Mouse (Mus musculus) neural tube, embryonic 12.5 days (tissue): ENCODE data around the gene Srbd1. TPM values are rescaled to one million over a fixed set of nuclear protein-coding genes. Genes with fewer than 3 reads are reported as not detected.

Experiments
- ATAC-seq: fragments of 200-750 bp; cut with Nextera tagmentation; 2 replicates; pipeline ENCODE4 v1.8.0; 2017; ENCODE audit warnings: low read depth, mild to moderate bottlenecking, moderate TSS enrichment, moderate library complexity; ENCODE audit not compliant: low FRiP score
- H3K27ac ChIP-seq: fragments of 300-500 bp; sonication (generic); 2 replicates; pipeline ENCODE4 v1.5.1; 2016
- H3K27me3 ChIP-seq: fragments of 300-500 bp; sonication (generic); replicated peaks from 2 replicates; pipeline ENCODE4 v1.6.1; 2016; ENCODE audit warnings: mild to moderate bottlenecking
- H3K36me3 ChIP-seq: fragments of 300-500 bp; sonication (generic); 2 replicates; pipeline ENCODE4 v1.6.1; 2016; ENCODE audit warnings: mild to moderate bottlenecking
- H3K4me1 ChIP-seq: fragments of 300-500 bp; sonication (generic); 2 replicates; pipeline ENCODE4 v1.6.1; 2016
- H3K4me2 ChIP-seq: fragments of 300-500 bp; sonication (generic); replicated peaks from 2 replicates; pipeline ENCODE4 v1.6.1; 2016; ENCODE audit warnings: mild to moderate bottlenecking
- H3K4me3 ChIP-seq: fragments of 300-500 bp; sonication (generic); 2 replicates; pipeline ENCODE4 v1.5.1; 2016
- H3K9ac ChIP-seq: fragments of 300-500 bp; sonication (generic); 2 replicates; pipeline ENCODE4 v1.6.1; 2016; ENCODE audit warnings: mild to moderate bottlenecking
- H3K9me3 ChIP-seq: fragments of 300-500 bp; sonication (generic); 2 replicates; pipeline ENCODE4 v1.6.1; 2016; ENCODE audit warnings: mild to moderate bottlenecking
- WGBS: fragments of 180-500 bp; shearing (Covaris S2); methylation state at CpG from one replicate; pipeline ENCODE4 v1.1.7; 2016; 5-methylcytosine and 5-hydroxymethylcytosine counted together
- polyA plus RNA-seq: library from polyadenylated mRNA; unstranded; fragments of >200 nt; fragmentation: Nextera tagmentation; extraction: Ambion mirVana; gene quantifications from 2 replicates; pipeline ENCODE4 v1.2.1, GENCODE M21; 2016

Gene Srbd1
- polyA plus RNA-seq, 1 experiment from 2014 or later: 18.3 TPM

DNA sequence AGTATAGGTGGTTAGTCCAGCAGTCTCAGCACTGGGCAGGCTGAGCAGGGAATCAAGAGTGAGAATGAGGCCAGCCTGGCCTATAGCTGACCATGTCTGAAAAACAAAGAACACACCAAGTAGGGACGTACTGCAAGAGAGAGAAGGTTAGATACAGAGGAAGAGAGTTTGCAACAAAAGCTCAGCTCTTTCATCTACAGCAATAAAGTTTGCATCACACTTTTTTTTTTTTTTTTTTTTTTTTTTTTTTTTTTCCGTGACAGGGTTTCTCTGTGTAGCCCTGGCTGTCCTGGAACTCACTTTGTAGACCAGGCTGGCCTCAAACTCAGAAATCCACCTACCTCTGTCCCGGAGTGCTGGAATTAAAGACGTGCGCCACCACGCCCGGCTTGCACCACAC, 79.1 kb downstream of the Srbd1 start:
- ATAC-seq: no peak
- Histone ChIP-seq H3K4me3 (no peak overlapping the region), H3K9ac (no peak overlapping the region), H3K9me3 (no peaks in the 10 kb centered on the region), H3K4me2 (no peak overlapping the region), H3K27ac (no peak overlapping the region), H3K27me3 (no peaks in the 10 kb centered on the region), H3K36me3 (no peaks in the 10 kb centered on the region), H3K4me1 (no peaks in the 10 kb centered on the region)
- 87% methylated on average over 7 of the region's 7 CpGs for whole genome bisulfite sequencing

DNA sequence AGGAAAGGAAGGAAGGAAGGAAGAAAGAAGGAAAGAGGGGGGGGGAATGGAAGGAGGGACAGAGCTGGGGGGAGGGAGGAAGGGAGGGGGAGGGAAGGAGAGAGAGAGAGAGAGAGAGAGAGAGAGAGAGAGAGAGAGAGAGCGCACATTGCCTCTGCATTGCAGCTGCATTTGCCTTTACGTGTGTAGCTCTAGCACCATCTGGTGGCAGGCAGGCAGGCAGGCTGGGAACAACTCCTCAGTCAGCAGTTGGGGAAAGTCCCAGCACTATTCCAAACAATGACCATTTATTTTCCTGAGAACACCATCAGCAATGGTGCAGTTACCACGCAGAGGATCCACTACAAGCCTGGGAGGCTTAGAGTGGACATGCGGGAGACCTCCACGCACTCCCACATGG, 81.5 kb downstream of the Srbd1 start:
- H3K9ac ChIP-seq: no peak overlapping the region
- H3K9me3 ChIP-seq: no peaks in the 10 kb centered on the region
- H3K36me3 ChIP-seq: no peaks in the 10 kb centered on the region
- no peak overlapping the region for H3K4me2 ChIP-seq
- H3K4me1 ChIP-seq: no peaks in the 10 kb centered on the region
- WGBS: 15% methylated on average over 5 of the region's 5 CpGs
- no peak overlapping the region for H3K4me3 ChIP-seq
- no peaks in the 10 kb centered on the region for H3K27me3 ChIP-seq
- H3K27ac ChIP-seq: no peak overlapping the region
- ATAC-seq: no peak

DNA sequence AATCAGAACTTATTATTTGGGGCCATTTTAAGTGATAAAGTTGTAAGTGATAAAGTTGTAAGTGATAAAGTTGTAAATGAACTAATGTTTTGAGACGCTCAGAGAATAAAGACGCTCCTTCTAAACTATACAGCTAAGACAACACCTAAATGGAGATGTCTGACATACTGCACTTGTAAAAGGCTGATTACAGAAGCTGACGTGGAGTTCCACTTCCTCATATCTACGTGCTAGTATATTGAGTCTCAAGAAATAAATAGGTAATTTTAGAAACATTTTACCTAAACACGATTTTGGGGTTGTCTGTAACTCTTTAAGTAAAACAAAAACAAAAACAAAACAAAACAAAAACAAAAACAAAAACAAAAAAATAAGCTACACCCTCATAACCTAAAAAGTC, 84.1 kb downstream of the Srbd1 start:
- H3K9me3 ChIP-seq: no peaks in the 10 kb centered on the region
- no peaks in the 10 kb centered on the region for H3K4me1 ChIP-seq
- ATAC-seq: no peak
- no peak overlapping the region for H3K4me2 ChIP-seq
- no peaks in the 10 kb centered on the region for H3K36me3 ChIP-seq
- WGBS: 89% methylated on average over 5 of the region's 5 CpGs
- H3K27ac ChIP-seq: no peak overlapping the region
- H3K27me3 ChIP-seq: no peaks in the 10 kb centered on the region
- no peak overlapping the region for H3K9ac ChIP-seq
- H3K4me3 ChIP-seq: no peak overlapping the region

DNA sequence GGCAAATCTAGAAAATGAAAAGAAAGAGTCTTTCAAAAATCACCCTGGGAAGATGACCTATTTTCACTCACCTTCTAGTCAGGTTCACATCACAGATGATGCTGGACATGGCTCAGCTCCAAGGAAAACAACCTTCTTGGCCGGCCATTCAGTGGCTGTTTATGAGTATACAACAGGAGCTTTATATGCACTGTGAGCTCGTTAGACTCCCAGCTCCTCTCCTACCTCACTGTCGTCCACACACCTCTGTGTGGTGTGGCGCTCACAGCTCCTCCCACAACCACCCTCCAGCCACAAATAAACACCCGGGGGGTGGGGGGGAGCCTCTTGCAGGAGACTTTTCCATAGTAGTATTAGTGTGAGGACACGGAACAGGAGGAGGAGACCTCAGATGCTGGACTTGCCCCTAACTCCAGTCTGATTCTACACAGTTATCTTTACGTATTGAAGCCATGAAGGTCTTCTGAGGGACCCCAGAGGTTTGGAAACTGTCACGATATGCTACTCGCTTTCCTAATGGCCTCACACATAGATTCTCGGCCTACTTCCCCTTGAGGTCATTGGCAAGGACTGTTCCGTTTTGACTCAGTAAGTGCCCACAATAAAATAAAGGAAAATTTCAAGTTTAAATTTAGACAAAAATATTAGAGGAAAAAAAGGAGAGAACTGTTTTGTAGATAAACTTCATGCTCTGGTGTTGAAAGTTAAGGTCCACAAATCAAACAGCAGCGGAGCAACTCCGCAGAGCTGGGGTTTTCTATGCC, 104.6 kb downstream of the Srbd1 start:
- Histone ChIP-seq H3K4me1 (no peaks in the 10 kb centered on the region), H3K4me2 (no peak overlapping the region), H3K27me3 (no peaks in the 10 kb centered on the region), H3K9me3 (no peaks in the 10 kb centered on the region), H3K36me3 (no peaks in the 10 kb centered on the region), H3K27ac (no peak overlapping the region), H3K4me3 (no peak overlapping the region), H3K9ac (no peak overlapping the region)
- WGBS: 60% methylated on average over 13 of the region's 13 CpGs
- no peak for ATAC-seq

DNA sequence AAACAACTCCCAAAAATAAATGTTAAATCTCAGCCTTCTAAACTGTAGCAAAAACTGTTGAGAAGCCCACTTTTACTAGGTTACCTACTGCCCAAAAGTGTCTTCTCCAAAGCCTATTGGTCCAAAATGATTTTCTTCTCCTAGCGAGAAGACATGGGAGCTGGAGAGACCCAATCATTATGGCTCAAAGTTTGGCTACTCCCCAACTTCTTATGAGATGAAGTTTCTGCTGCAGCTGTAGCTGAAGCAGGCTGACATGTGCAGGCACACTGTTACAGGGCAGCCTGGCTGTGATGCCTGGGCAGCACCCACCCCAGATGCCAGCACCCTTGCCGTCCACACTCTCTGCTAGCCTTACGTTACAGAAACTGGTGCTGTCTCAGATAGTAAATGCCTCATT, 105.2 kb downstream of the Srbd1 start:
- WGBS: 83% methylated on average over 3 of the region's 3 CpGs
- Histone ChIP-seq H3K27ac (no peak overlapping the region), H3K9me3 (no peaks in the 10 kb centered on the region), H3K4me3 (no peak overlapping the region), H3K4me1 (no peaks in the 10 kb centered on the region), H3K9ac (no peak overlapping the region), H3K4me2 (no peak overlapping the region), H3K36me3 (no peaks in the 10 kb centered on the region), H3K27me3 (no peaks in the 10 kb centered on the region)
- no peak for ATAC-seq

DNA sequence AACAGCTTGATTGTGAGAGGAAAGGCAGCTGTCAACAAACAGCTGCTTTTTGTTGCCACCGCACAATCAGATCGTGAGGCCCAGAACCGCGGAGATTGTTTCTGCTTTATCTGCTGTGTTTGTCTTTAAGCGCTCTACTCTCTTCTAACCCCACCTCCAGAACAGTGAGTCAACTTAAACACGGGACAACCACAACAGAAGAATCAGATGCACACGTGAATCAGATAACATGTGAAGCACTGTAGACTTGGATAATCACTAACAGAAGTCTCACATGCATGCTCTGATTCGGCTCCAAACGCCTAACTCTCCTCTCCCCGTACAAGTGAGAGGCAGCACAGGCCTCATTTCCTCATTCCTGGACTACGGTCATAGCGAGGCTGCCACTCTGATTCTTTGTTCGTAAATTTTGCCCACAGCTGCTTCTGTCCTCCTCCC, 106.7 kb downstream of the Srbd1 start:
- no peak overlapping the region for H3K9ac ChIP-seq
- no peaks in the 10 kb centered on the region for H3K9me3 ChIP-seq
- no peak for ATAC-seq
- 66% methylated on average over 13 of the region's 13 CpGs for whole genome bisulfite sequencing
- no peaks in the 10 kb centered on the region for H3K27me3 ChIP-seq
- H3K27ac ChIP-seq: no peak overlapping the region
- H3K36me3 ChIP-seq: no peaks in the 10 kb centered on the region
- H3K4me2 ChIP-seq: no peak overlapping the region
- no peak overlapping the region for H3K4me3 ChIP-seq
- no peaks in the 10 kb centered on the region for H3K4me1 ChIP-seq

DNA sequence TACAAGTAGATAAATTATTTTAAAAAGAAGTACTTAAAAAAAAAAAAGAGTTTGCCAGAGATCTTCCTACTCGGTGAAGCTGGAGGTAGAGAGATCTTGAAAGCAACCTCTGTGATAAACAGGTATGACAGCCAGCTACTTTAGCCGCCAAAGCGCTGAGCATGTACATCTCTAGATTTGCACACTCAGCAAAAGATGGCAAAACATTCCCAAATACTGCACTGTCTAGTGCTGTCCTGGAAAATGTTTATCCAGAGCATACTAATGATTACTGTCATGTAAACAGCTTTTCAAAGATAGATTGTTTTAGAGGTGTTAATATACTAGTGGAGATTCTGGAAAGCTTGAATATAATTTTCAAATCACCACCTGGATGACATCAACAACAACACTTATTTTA, 109.4 kb downstream of the Srbd1 start:
- ATAC-seq: no peak
- WGBS: 93% methylated on average over 3 of the region's 3 CpGs
- H3K27ac ChIP-seq: no peak overlapping the region
- no peaks in the 10 kb centered on the region for H3K27me3 ChIP-seq
- H3K9me3 ChIP-seq: no peaks in the 10 kb centered on the region
- no peak overlapping the region for H3K4me2 ChIP-seq
- no peaks in the 10 kb centered on the region for H3K36me3 ChIP-seq
- H3K4me1 ChIP-seq: no peaks in the 10 kb centered on the region
- no peak overlapping the region for H3K9ac ChIP-seq
- no peak overlapping the region for H3K4me3 ChIP-seq

DNA sequence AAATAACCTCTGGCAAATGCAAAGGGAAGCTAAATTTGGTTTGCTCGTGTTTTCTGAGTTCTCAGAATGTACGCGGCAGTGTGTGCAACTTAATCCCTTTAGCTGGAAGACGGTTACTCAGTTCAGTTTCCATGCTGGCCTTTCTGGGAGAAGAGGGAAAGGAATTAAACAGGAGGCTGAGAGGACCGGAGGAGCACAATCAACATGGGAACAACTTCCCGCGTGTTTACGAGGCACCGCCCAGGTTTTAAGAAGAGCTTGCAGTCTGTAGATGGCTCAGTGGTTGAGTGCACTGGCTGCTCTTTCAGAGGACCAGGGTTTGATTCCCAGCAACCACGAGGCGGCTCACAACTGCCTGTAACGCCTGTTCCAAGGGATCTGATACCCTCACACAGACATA, 109.8 kb downstream of the Srbd1 start:
- H3K9ac ChIP-seq: no peak overlapping the region
- no peaks in the 10 kb centered on the region for H3K9me3 ChIP-seq
- H3K4me1 ChIP-seq: no peaks in the 10 kb centered on the region
- ATAC-seq: no peak
- WGBS: 89% methylated on average over 12 of the region's 12 CpGs
- no peak overlapping the region for H3K27ac ChIP-seq
- no peaks in the 10 kb centered on the region for H3K27me3 ChIP-seq
- H3K4me2 ChIP-seq: no peak overlapping the region
- no peak overlapping the region for H3K4me3 ChIP-seq
- no peaks in the 10 kb centered on the region for H3K36me3 ChIP-seq

DNA sequence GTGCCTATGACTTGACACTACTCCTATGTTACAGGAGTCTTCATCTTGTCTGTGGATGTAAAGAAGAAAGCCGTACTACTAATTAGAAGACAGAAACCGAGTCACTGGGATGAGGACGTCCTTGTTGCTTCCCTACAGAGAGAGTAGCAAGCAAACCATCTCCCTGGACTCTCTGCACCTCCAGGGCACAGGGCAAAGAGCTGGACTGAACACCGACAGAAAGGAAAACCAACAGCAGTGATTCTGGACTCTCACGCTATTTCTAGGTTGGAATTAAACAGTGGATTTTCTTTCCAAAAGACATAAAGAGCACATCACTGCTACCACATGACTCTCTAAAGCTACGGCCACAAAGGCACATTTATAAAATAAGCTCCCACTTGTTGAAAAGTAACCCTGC, 110.3 kb downstream of the Srbd1 start:
- no peak overlapping the region for H3K9ac ChIP-seq
- no peak for ATAC-seq
- H3K27ac ChIP-seq: no peak overlapping the region
- H3K9me3 ChIP-seq: no peaks in the 10 kb centered on the region
- no peak overlapping the region for H3K4me3 ChIP-seq
- H3K4me1 ChIP-seq: no peaks in the 10 kb centered on the region
- H3K27me3 ChIP-seq: no peaks in the 10 kb centered on the region
- no peaks in the 10 kb centered on the region for H3K36me3 ChIP-seq
- 89% methylated on average over 6 of the region's 6 CpGs for WGBS
- H3K4me2 ChIP-seq: no peak overlapping the region

DNA sequence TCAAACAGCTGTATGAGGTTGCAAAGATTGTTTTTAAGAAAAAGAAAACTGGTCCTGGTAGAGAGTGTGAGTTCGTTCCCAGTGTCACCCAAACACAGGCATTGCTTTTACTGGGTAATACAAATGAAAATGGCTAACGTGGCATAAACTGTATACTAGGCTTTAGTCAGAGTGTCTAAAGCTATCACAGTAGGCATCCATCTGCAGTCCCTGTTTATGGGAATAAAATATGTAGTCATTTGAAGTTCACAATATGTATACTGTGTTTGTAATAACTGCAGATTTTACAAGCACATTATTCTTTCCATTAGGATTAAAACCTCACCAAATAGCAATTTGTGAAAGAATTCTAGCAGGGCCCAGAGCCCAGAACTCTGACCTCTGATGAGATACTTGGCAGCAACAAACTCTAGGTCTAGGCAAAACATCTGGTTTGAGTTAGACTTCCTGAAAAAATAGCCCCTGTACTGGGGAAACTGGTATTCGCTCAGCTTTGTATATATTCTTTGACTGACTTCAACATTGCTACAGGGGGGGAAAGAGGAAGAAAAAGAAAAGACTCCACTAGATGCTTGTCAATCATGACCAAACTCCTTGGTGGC, 112.8 kb downstream of the Srbd1 start:
- no peak overlapping the region for H3K4me2 ChIP-seq
- no peak overlapping the region for H3K27ac ChIP-seq
- no peaks in the 10 kb centered on the region for H3K27me3 ChIP-seq
- H3K36me3 ChIP-seq: no peaks in the 10 kb centered on the region
- no peak overlapping the region for H3K9ac ChIP-seq
- 87% methylated on average over 3 of the region's 3 CpGs for WGBS
- no peaks in the 10 kb centered on the region for H3K9me3 ChIP-seq
- H3K4me1 ChIP-seq: no peaks in the 10 kb centered on the region
- no peak for ATAC-seq
- H3K4me3 ChIP-seq: no peak overlapping the region

DNA sequence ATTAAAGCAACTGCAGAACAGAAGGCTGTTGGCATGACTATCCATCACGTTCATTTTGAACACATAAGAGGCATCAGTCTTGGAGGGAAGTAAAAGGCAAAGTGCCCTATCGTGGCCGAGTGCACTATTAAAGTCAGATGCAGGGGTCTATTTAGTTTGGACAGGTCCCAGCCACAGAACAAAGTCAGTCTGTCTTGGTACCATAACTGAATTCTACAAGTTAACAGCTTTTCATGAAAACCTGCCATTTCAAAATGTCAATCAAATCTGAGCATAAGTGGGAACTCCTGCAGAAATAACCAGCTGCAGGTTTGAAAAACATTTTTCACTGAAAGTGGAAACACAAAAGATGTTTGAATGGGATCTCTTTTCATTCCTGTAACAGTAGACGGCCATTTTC, 115.0 kb downstream of the Srbd1 start:
- H3K4me3 ChIP-seq: no peak overlapping the region
- WGBS: 71% methylated on average over 4 of the region's 4 CpGs
- no peak overlapping the region for H3K27ac ChIP-seq
- no peaks in the 10 kb centered on the region for H3K4me1 ChIP-seq
- H3K27me3 ChIP-seq: no peaks in the 10 kb centered on the region
- no peaks in the 10 kb centered on the region for H3K9me3 ChIP-seq
- no peak for ATAC-seq
- H3K9ac ChIP-seq: no peak overlapping the region
- no peaks in the 10 kb centered on the region for H3K36me3 ChIP-seq
- H3K4me2 ChIP-seq: no peak overlapping the region

DNA sequence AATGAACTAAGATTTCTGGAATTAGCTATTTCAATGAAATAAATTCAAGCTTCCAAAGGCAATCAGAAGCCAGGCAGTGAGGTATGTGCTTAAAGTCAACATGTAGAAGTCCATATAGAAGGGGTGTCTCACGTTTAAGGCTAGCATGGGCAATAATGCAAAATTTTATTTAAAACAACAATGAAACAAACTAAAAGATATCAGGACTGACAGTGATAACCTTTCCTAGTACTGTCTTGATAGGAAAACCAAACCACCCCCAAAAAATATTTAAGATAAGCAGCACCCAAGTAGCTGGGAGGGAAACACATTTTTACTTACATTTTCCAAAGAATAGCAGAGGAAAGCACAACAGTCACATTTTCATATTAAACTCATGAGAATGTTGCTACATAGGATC, 115.8 kb downstream of the Srbd1 start:
- no peak for ATAC-seq
- WGBS: 84% methylated on average over 1 of the region's 1 CpGs
- no peaks in the 10 kb centered on the region for H3K9me3 ChIP-seq
- no peaks in the 10 kb centered on the region for H3K36me3 ChIP-seq
- no peak overlapping the region for H3K4me3 ChIP-seq
- H3K27me3 ChIP-seq: no peaks in the 10 kb centered on the region
- no peaks in the 10 kb centered on the region for H3K4me1 ChIP-seq
- H3K4me2 ChIP-seq: no peak overlapping the region
- H3K9ac ChIP-seq: no peak overlapping the region
- H3K27ac ChIP-seq: no peak overlapping the region

DNA sequence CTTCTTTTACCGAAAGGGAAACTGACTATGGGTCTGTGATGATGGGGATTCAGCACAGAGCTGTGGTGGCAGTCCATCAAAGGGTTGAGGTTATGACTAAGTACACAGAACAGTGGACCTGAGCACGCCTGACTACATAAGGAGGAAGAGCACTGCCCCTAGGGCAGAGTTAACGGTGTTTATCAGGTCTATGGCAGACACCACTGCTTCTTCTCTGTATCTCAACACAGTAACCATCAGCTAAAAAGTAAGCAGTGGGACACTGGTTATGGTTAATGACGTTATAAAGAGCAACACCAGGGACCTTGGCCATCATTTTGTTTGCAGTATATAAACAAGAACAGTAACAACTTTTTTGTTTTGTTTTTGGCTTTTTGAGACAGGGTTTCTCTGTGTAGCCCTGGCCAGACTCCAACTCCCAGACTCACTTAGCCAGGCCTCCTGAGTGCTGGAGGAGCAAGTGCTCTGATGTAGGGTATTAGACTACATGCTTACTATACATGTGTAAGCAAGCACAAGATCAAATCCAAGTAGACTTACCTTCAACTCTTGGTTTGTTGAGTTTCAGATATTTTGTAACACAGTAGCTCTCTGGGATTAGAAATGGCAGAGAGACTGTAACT, 117.3 kb downstream of the Srbd1 start:
- H3K9ac ChIP-seq: no peak overlapping the region
- no peaks in the 10 kb centered on the region for H3K9me3 ChIP-seq
- WGBS: 93% methylated on average over 4 of the region's 4 CpGs
- ATAC-seq: no peak
- no peaks in the 10 kb centered on the region for H3K36me3 ChIP-seq
- H3K4me1 ChIP-seq: no peaks in the 10 kb centered on the region
- no peaks in the 10 kb centered on the region for H3K27me3 ChIP-seq
- no peak overlapping the region for H3K4me3 ChIP-seq
- no peak overlapping the region for H3K27ac ChIP-seq
- no peak overlapping the region for H3K4me2 ChIP-seq
